Mouse (Mus musculus) hindbrain, embryonic 12.5 days (tissue): ENCODE results near the gene Apopt1. TPM values are rescaled to one million over a fixed set of nuclear protein-coding genes. Genes with fewer than 3 reads are reported as not detected.

ENCODE experiments used
- ATAC-seq: fragments of 200-750 bp; cut with Nextera tagmentation; 2 replicates; pipeline ENCODE4 v1.8.0; 2017; ENCODE audit warnings: moderate TSS enrichment; ENCODE audit not compliant: low FRiP score
- H3K27ac ChIP-seq: fragments of 300-500 bp; sonication (generic); 2 replicates; pipeline ENCODE4 v1.5.1; 2016; ENCODE audit warnings: mild to moderate bottlenecking
- H3K27me3 ChIP-seq: fragments of 300-500 bp; sonication (generic); 2 replicates; pipeline ENCODE4 v1.6.1; 2016; ENCODE audit warnings: mild to moderate bottlenecking
- H3K36me3 ChIP-seq: fragments of 300-500 bp; sonication (generic); 2 replicates; pipeline ENCODE4 v1.6.1; 2016; ENCODE audit warnings: mild to moderate bottlenecking
- H3K4me1 ChIP-seq: fragments of 300-500 bp; sonication (generic); 2 replicates; pipeline ENCODE4 v1.6.1; 2016
- H3K4me2 ChIP-seq: fragments of 300-500 bp; sonication (generic); replicated peaks from 2 replicates; pipeline ENCODE4 v1.6.1; 2016; ENCODE audit warnings: mild to moderate bottlenecking
- H3K4me3 ChIP-seq: fragments of 300-500 bp; sonication (generic); 2 replicates; pipeline ENCODE4 v1.5.1; 2016; ENCODE audit warnings: mild to moderate bottlenecking
- H3K9ac ChIP-seq: fragments of 300-500 bp; sonication (generic); 2 replicates; pipeline ENCODE4 v1.6.1; 2016; ENCODE audit warnings: mild to moderate bottlenecking, moderate library complexity
- H3K9me3 ChIP-seq: fragments of 300-500 bp; sonication (generic); replicated peaks from 2 replicates; pipeline ENCODE4 v1.6.1; 2016; ENCODE audit warnings: mild to moderate bottlenecking
- WGBS: fragments of 180-500 bp; shearing (Covaris S2); methylation state at CpG from one replicate; pipeline ENCODE4 v1.1.7; 2016; 5-methylcytosine and 5-hydroxymethylcytosine counted together
- polyA plus RNA-seq: library from polyadenylated mRNA; unstranded; fragments of >200 nt; fragmentation: Nextera tagmentation; extraction: Ambion mirVana; gene quantifications from 2 replicates; pipeline ENCODE4 v1.2.1, GENCODE M21; 2016

Apopt1 gene
- polyA plus RNA-seq, 1 experiment from 2014 or later, result 54.0 TPM

- Histone ChIP-seq H3K36me3 (no peaks in the 10 kb centered on the region), H3K9me3 (no peaks in the 10 kb centered on the region), H3K4me2 (no peak overlapping the region), H3K9ac (no peak overlapping the region), H3K27me3 (no peaks in the 10 kb centered on the region), H3K4me3 (no peak overlapping the region), H3K4me1 (no peaks in the 10 kb centered on the region; the same call in 1 of the 2 replicates), H3K27ac (no peak overlapping the region)
- ATAC-seq, result no peak
- WGBS, result 9% methylated on average over 3 of the region's 3 CpGs
Measured at GRCm38 (mm10) chr12:111738754-111739153, 25.7 kb downstream of the Apopt1 start.

- Histone ChIP-seq H3K4me2 (no peak overlapping the region), H3K9ac (no peak overlapping the region)
- 81% methylated on average over 8 of the region's 8 CpGs for WGBS
Measured at GRCm38 (mm10) chr12:111741338-111741737, 28.3 kb downstream of the Apopt1 start.

GRCm38 (mm10) chr12:111743419-111743818, 30.4 kb downstream of the Apopt1 start:
- no peaks in the 10 kb centered on the region for H3K9me3 ChIP-seq
- no peak for ATAC-seq
- no peak overlapping the region for H3K9ac ChIP-seq
- no peak overlapping the region for H3K4me2 ChIP-seq
- H3K4me3 ChIP-seq, result no peak overlapping the region
- no peak overlapping the region for H3K27ac ChIP-seq
- no peaks in the 10 kb centered on the region for H3K27me3 ChIP-seq
- 81% methylated on average over 2 of the region's 2 CpGs for WGBS
- no peaks in the 10 kb centered on the region for H3K36me3 ChIP-seq
- H3K4me1 ChIP-seq, result peaks cover 15% of the 10 kb centered on the region

More at GRCm38 (mm10) chr12:111741338-111741737, 28.3 kb downstream of the Apopt1 start:
- Histone ChIP-seq H3K9me3 (no peaks in the 10 kb centered on the region), H3K27me3 (no peaks in the 10 kb centered on the region), H3K36me3 (no peaks in the 10 kb centered on the region), H3K4me3 (no peak overlapping the region), H3K27ac (no peak overlapping the region), H3K4me1 (peaks cover 13% of the 10 kb centered on the region)
- no peak for ATAC-seq

GRCm38 (mm10) chr12:111743981-111744423, 30.9 kb downstream of the Apopt1 start:
- Histone ChIP-seq H3K4me2 (no peak overlapping the region), H3K9ac (no peak overlapping the region), H3K27ac (no peak overlapping the region), H3K27me3 (no peaks in the 10 kb centered on the region), H3K36me3 (no peaks in the 10 kb centered on the region), H3K9me3 (no peaks in the 10 kb centered on the region), H3K4me1 (peaks cover 15% of the 10 kb centered on the region), H3K4me3 (no peak overlapping the region)
- ATAC-seq, result no peak
- 82% methylated on average over 11 of the region's 11 CpGs for WGBS

GRCm38 (mm10) chr12:111745274-111745673, 32.2 kb downstream of the Apopt1 start:
- 68% methylated on average over 6 of the region's 6 CpGs for WGBS
- ATAC-seq, result no peak
- peaks cover 15% of the 10 kb centered on the region for H3K4me1 ChIP-seq
- H3K36me3 ChIP-seq, result no peaks in the 10 kb centered on the region
- H3K27ac ChIP-seq, result no peak overlapping the region
- no peaks in the 10 kb centered on the region for H3K27me3 ChIP-seq
- no peak overlapping the region for H3K9ac ChIP-seq
- no peak overlapping the region for H3K4me2 ChIP-seq
- H3K4me3 ChIP-seq, result no peak overlapping the region
- no peaks in the 10 kb centered on the region for H3K9me3 ChIP-seq

GRCm38 (mm10) chr12:111746091-111746490, 33.0 kb downstream of the Apopt1 start:
- WGBS, result 56% methylated on average over 5 of the region's 5 CpGs
- no peak for ATAC-seq
- no peaks in the 10 kb centered on the region for H3K27me3 ChIP-seq
- no peaks in the 10 kb centered on the region for H3K36me3 ChIP-seq
- no peak overlapping the region for H3K4me2 ChIP-seq
- H3K9me3 ChIP-seq, result no peaks in the 10 kb centered on the region
- no peak overlapping the region for H3K4me3 ChIP-seq
- peaks cover 15% of the 10 kb centered on the region for H3K4me1 ChIP-seq
- no peak overlapping the region for H3K27ac ChIP-seq
- H3K9ac ChIP-seq, result no peak overlapping the region

- no peaks in the 10 kb centered on the region for H3K27me3 ChIP-seq
- H3K9me3 ChIP-seq, result no peaks in the 10 kb centered on the region
- H3K9ac ChIP-seq, result no peak overlapping the region
- H3K36me3 ChIP-seq, result no peaks in the 10 kb centered on the region
- 86% methylated on average over 7 of the region's 7 CpGs for WGBS
- no peak overlapping the region for H3K27ac ChIP-seq
- H3K4me2 ChIP-seq, result no peak overlapping the region
- peaks cover 15% of the 10 kb centered on the region for H3K4me1 ChIP-seq
- no peak for ATAC-seq
- no peak overlapping the region for H3K4me3 ChIP-seq
Measured at GRCm38 (mm10) chr12:111747421-111747820, 34.4 kb downstream of the Apopt1 start.

- WGBS, result 96% methylated on average over 3 of the region's 3 CpGs
- Histone ChIP-seq H3K4me3 (no peak overlapping the region), H3K9ac (no peak overlapping the region)
Measured at GRCm38 (mm10) chr12:111750739-111751138, 37.7 kb downstream of the Apopt1 start.

GRCm38 (mm10) chr12:111752491-111752890, 39.4 kb downstream of the Apopt1 start:
- Histone ChIP-seq H3K4me2 (no peak overlapping the region), H3K36me3 (no peaks in the 10 kb centered on the region), H3K27me3 (no peaks in the 10 kb centered on the region), H3K9me3 (no peaks in the 10 kb centered on the region), H3K27ac (no peak overlapping the region), H3K4me3 (no peak overlapping the region), H3K4me1 (no peaks in the 10 kb centered on the region), H3K9ac (no peak overlapping the region)
- no peak for ATAC-seq
- 88% methylated on average over 6 of the region's 6 CpGs for WGBS

More at GRCm38 (mm10) chr12:111750739-111751138, 37.7 kb downstream of the Apopt1 start:
- peaks cover 8% of the 10 kb centered on the region for H3K4me1 ChIP-seq
- no peaks in the 10 kb centered on the region for H3K36me3 ChIP-seq
- H3K4me2 ChIP-seq, result no peak overlapping the region
- no peak for ATAC-seq
- no peak overlapping the region for H3K27ac ChIP-seq
- no peaks in the 10 kb centered on the region for H3K27me3 ChIP-seq
- H3K9me3 ChIP-seq, result no peaks in the 10 kb centered on the region

GRCm38 (mm10) chr12:111753347-111753746, 40.3 kb downstream of the Apopt1 start:
- H3K9ac ChIP-seq, result no peak overlapping the region
- no peak overlapping the region for H3K4me2 ChIP-seq
- H3K27ac ChIP-seq, result no peak overlapping the region
- no peaks in the 10 kb centered on the region for H3K36me3 ChIP-seq
- no peak overlapping the region for H3K4me3 ChIP-seq
- no peak for ATAC-seq
- no peaks in the 10 kb centered on the region for H3K27me3 ChIP-seq
- 62% methylated on average over 9 of the region's 9 CpGs for WGBS
- H3K4me1 ChIP-seq, result peaks cover 7% of the 10 kb centered on the region
- H3K9me3 ChIP-seq, result no peaks in the 10 kb centered on the region

GRCm38 (mm10) chr12:111754710-111755109, 41.6 kb downstream of the Apopt1 start:
- ATAC-seq, result no peak

GRCm38 (mm10) chr12:111755231-111755630, 42.2 kb downstream of the Apopt1 start:
- Histone ChIP-seq H3K9me3 (no peaks in the 10 kb centered on the region), H3K4me1 (peaks cover 16% of the 10 kb centered on the region), H3K4me3 (no peak overlapping the region), H3K9ac (no peak overlapping the region), H3K36me3 (no peaks in the 10 kb centered on the region), H3K27ac (no peak overlapping the region), H3K27me3 (no peaks in the 10 kb centered on the region), H3K4me2 (no peak overlapping the region)
- WGBS, result 66% methylated on average over 2 of the region's 2 CpGs
- ATAC-seq, result no peak

More at GRCm38 (mm10) chr12:111754710-111755109, 41.6 kb downstream of the Apopt1 start:
- H3K27me3 ChIP-seq, result no peaks in the 10 kb centered on the region
- H3K4me3 ChIP-seq, result no peak overlapping the region
- H3K4me2 ChIP-seq, result no peak overlapping the region
- H3K36me3 ChIP-seq, result no peaks in the 10 kb centered on the region
- H3K9me3 ChIP-seq, result no peaks in the 10 kb centered on the region
- H3K9ac ChIP-seq, result no peak overlapping the region
- peaks cover 11% of the 10 kb centered on the region for H3K4me1 ChIP-seq
- H3K27ac ChIP-seq, result no peak overlapping the region

- H3K4me3 ChIP-seq, result no peak overlapping the region
- no peaks in the 10 kb centered on the region for H3K27me3 ChIP-seq
- peaks cover 24% of the 10 kb centered on the region for H3K4me1 ChIP-seq
- H3K27ac ChIP-seq, result no peak overlapping the region
- H3K4me2 ChIP-seq, result no peak overlapping the region
- no peak for ATAC-seq
- no peak overlapping the region for H3K9ac ChIP-seq
- no peaks in the 10 kb centered on the region for H3K36me3 ChIP-seq
- WGBS, result 61% methylated on average over 4 of the region's 4 CpGs
- no peaks in the 10 kb centered on the region for H3K9me3 ChIP-seq
Measured at GRCm38 (mm10) chr12:111756082-111756697, 43.1 kb downstream of the Apopt1 start.
